Mouse (Mus musculus) spleen, embryonic (tissue): ENCODE data around the gene Rybp.

Experiments
- CTCF ChIA-PET: fragments of 350-600 bp; sonication (Branson Sonifier 250); formaldehyde crosslinking; loops from one replicate; lab custom pipeline; 2022; lab: Charles Lee

Gene Rybp

GRCm38 (mm10) chr6:100288016-100288729, 888 bp upstream of the Rybp start:
- CTCF ChIA-PET = interaction anchor here (0.6 kb wide), 1 partner anchor 9 kb away, joined by 5 read pairs; no protein-coding TSS in a partner anchor

- CTCF ChIA-PET = no interaction called here
Measured at GRCm38 (mm10) chr6:100286573-100287333, 532 bp downstream of the Rybp start.

- CTCF ChIA-PET = no interaction called here
Measured at GRCm38 (mm10) chr6:100285985-100286572, 1.2 kb downstream of the Rybp start.

- CTCF ChIA-PET = no interaction called here
Measured at GRCm38 (mm10) chr6:100278841-100279240, 8.4 kb downstream of the Rybp start.

GRCm38 (mm10) chr6:100276344-100276743, 10.9 kb downstream of the Rybp start:
- CTCF ChIA-PET = no interaction called here

- CTCF ChIA-PET = no interaction called here
Measured at GRCm38 (mm10) chr6:100275643-100276042, 11.6 kb downstream of the Rybp start.

- CTCF ChIA-PET = no interaction called here
Measured at GRCm38 (mm10) chr6:100273556-100273955, 13.7 kb downstream of the Rybp start.

GRCm38 (mm10) chr6:100271992-100272391, 15.3 kb downstream of the Rybp start:
- CTCF ChIA-PET = no interaction called here

- CTCF ChIA-PET = no interaction called here
Measured at GRCm38 (mm10) chr6:100270765-100271164, 16.5 kb downstream of the Rybp start.

- CTCF ChIA-PET = no interaction called here
Measured at GRCm38 (mm10) chr6:100259607-100260006, 27.7 kb downstream of the Rybp start.

- CTCF ChIA-PET = no interaction called here
Measured at GRCm38 (mm10) chr6:100258278-100258677, 29.0 kb downstream of the Rybp start.

GRCm38 (mm10) chr6:100255411-100255810, 31.9 kb downstream of the Rybp start:
- CTCF ChIA-PET = no interaction called here

- CTCF ChIA-PET = no interaction called here
Measured at GRCm38 (mm10) chr6:100254671-100255070, 32.6 kb downstream of the Rybp start.

GRCm38 (mm10) chr6:100244474-100244873, 42.8 kb downstream of the Rybp start:
- CTCF ChIA-PET = interaction anchor here (0.6 kb wide), 1 partner anchor 16 kb away, joined by 5 read pairs; no protein-coding TSS in a partner anchor

GRCm38 (mm10) chr6:100235036-100235435, 52.2 kb downstream of the Rybp start:
- CTCF ChIA-PET = no interaction called here

- CTCF ChIA-PET = interaction anchor here (0.6 to 0.7 kb wide), 2 partner anchors 21 to 244 kb away, joined by 3 to 9 read pairs; no protein-coding TSS in a partner anchor
Measured at GRCm38 (mm10) chr6:100233522-100233921, 53.8 kb downstream of the Rybp start.

- CTCF ChIA-PET = no interaction called here
Measured at GRCm38 (mm10) chr6:100233061-100233460, 54.2 kb downstream of the Rybp start.

- CTCF ChIA-PET = no interaction called here
Measured at GRCm38 (mm10) chr6:100226204-100226603, 61.1 kb downstream of the Rybp start.

GRCm38 (mm10) chr6:100223932-100224331, 63.4 kb downstream of the Rybp start:
- CTCF ChIA-PET = no interaction called here

- CTCF ChIA-PET = no interaction called here
Measured at GRCm38 (mm10) chr6:100223435-100223834, 63.9 kb downstream of the Rybp start.

GRCm38 (mm10) chr6:100222927-100223326, 64.4 kb downstream of the Rybp start:
- CTCF ChIA-PET = no interaction called here

GRCm38 (mm10) chr6:100221803-100222202, 65.5 kb downstream of the Rybp start:
- CTCF ChIA-PET = no interaction called here
